Mouse (Mus musculus) stomach, embryonic 15.5 days (tissue): ENCODE measurements around the gene Prss27. TPM values are rescaled to one million over a fixed set of nuclear protein-coding genes. Genes with fewer than 3 reads are reported as not detected.

Experiments
- ATAC-seq: fragments of 200-750 bp; cut with Nextera tagmentation; 2 replicates; pipeline ENCODE4 v1.8.0; 2017; ENCODE audit warnings: low read depth, moderate number of reproducible peaks, moderate TSS enrichment; ENCODE audit not compliant: insufficient read depth, low FRiP score
- H3K27ac ChIP-seq: fragments of 300-500 bp; sonication (generic); 2 replicates; pipeline ENCODE4 v1.5.1; 2015; ENCODE audit warnings: mild to moderate bottlenecking, inconsistent platforms
- H3K27me3 ChIP-seq: fragments of 300-500 bp; sonication (generic); replicated peaks from 2 replicates; pipeline ENCODE4 v1.6.1; 2015; ENCODE audit warnings: inconsistent platforms
- H3K36me3 ChIP-seq: fragments of 300-500 bp; sonication (generic); 2 replicates; pipeline ENCODE4 v1.6.1; 2015; ENCODE audit warnings: inconsistent platforms
- H3K4me1 ChIP-seq: fragments of 300-500 bp; sonication (generic); 2 replicates; pipeline ENCODE4 v1.6.1; 2015; ENCODE audit warnings: inconsistent platforms
- H3K4me2 ChIP-seq: fragments of 300-500 bp; sonication (generic); 2 replicates; pipeline ENCODE4 v1.6.1; 2015; ENCODE audit warnings: mild to moderate bottlenecking, inconsistent platforms
- H3K4me3 ChIP-seq: fragments of 300-500 bp; sonication (generic); replicated peaks from 2 replicates; pipeline ENCODE4 v1.5.1; 2015; ENCODE audit warnings: inconsistent platforms
- H3K9ac ChIP-seq: fragments of 300-500 bp; sonication (generic); 2 replicates; pipeline ENCODE4 v1.6.1; 2015; ENCODE audit warnings: inconsistent platforms
- H3K9me3 ChIP-seq: fragments of 300-500 bp; sonication (generic); 2 replicates; pipeline ENCODE4 v1.6.1; 2016; ENCODE audit warnings: inconsistent platforms
- WGBS: fragments of 180-500 bp; shearing (Covaris S2); methylation state at CpG from one replicate; pipeline ENCODE4 v1.1.7; 2015; 5-methylcytosine and 5-hydroxymethylcytosine counted together
- polyA plus RNA-seq: library from polyadenylated mRNA; unstranded; fragments of >200 nt; fragmentation: Nextera tagmentation; extraction: Ambion mirVana; gene quantifications from 2 replicates; pipeline ENCODE4 v1.2.1, GENCODE M21; 2015

Gene Prss27
- polyA plus RNA-seq, 1 experiment from 2014 or later: 6.3 TPM

- Histone ChIP-seq H3K4me3 (no peak overlapping the region), H3K4me1 (no peaks in the 10 kb centered on the region), H3K9ac (no peak overlapping the region), H3K27me3 (no peaks in the 10 kb centered on the region), H3K4me2 (no peak overlapping the region), H3K36me3 (no peaks in the 10 kb centered on the region), H3K9me3 (no peaks in the 10 kb centered on the region), H3K27ac (no peak overlapping the region)
- ATAC-seq: no peak
- 42% methylated on average over 2 of the region's 2 CpGs for WGBS
Observed at GRCm38 (mm10) chr17:24006930-24007329, 31.0 kb upstream of the Prss27 start.

GRCm38 (mm10) chr17:24007391-24007790 lies 30.6 kb upstream of the Prss27 start:
- H3K36me3 ChIP-seq: no peaks in the 10 kb centered on the region
- no peak overlapping the region for H3K4me2 ChIP-seq
- WGBS: 78% methylated on average over 1 of the region's 1 CpGs
- no peak overlapping the region for H3K27ac ChIP-seq
- ATAC-seq: peak; percentile 70
- H3K4me3 ChIP-seq: no peak overlapping the region
- no peaks in the 10 kb centered on the region for H3K27me3 ChIP-seq
- H3K4me1 ChIP-seq: no peaks in the 10 kb centered on the region
- H3K9ac ChIP-seq: no peak overlapping the region
- no peaks in the 10 kb centered on the region for H3K9me3 ChIP-seq

GRCm38 (mm10) chr17:24008105-24008504 lies 29.8 kb upstream of the Prss27 start:
- WGBS: 65% methylated on average over 4 of the region's 4 CpGs
- H3K4me2 ChIP-seq: no peak overlapping the region

GRCm38 (mm10) chr17:24009617-24010016 lies 28.3 kb upstream of the Prss27 start:
- Histone ChIP-seq H3K9me3 (no peaks in the 10 kb centered on the region), H3K27me3 (no peaks in the 10 kb centered on the region), H3K4me2 (no peak overlapping the region), H3K9ac (no peak overlapping the region), H3K36me3 (no peaks in the 10 kb centered on the region), H3K4me3 (no peak overlapping the region), H3K4me1 (no peaks in the 10 kb centered on the region), H3K27ac (no peak overlapping the region)
- 60% methylated on average over 5 of the region's 5 CpGs for WGBS
- ATAC-seq: no peak

More at GRCm38 (mm10) chr17:24008105-24008504, 29.8 kb upstream of the Prss27 start:
- Histone ChIP-seq H3K27me3 (no peaks in the 10 kb centered on the region), H3K4me1 (no peaks in the 10 kb centered on the region), H3K4me3 (no peak overlapping the region), H3K9me3 (no peaks in the 10 kb centered on the region), H3K9ac (no peak overlapping the region), H3K27ac (no peak overlapping the region), H3K36me3 (no peaks in the 10 kb centered on the region)
- ATAC-seq: no peak

- no peak overlapping the region for H3K9ac ChIP-seq
- no peaks in the 10 kb centered on the region for H3K4me1 ChIP-seq
- H3K9me3 ChIP-seq: no peaks in the 10 kb centered on the region
- no peak for ATAC-seq
- no peak overlapping the region for H3K4me2 ChIP-seq
- no peaks in the 10 kb centered on the region for H3K36me3 ChIP-seq
- WGBS: 85% methylated on average over 2 of the region's 2 CpGs
- no peak overlapping the region for H3K27ac ChIP-seq
- H3K27me3 ChIP-seq: no peaks in the 10 kb centered on the region
- no peak overlapping the region for H3K4me3 ChIP-seq
Observed at GRCm38 (mm10) chr17:24012921-24013320, 25.0 kb upstream of the Prss27 start.

GRCm38 (mm10) chr17:24014433-24014965 lies 23.4 kb upstream of the Prss27 start:
- Histone ChIP-seq H3K27ac (no peak overlapping the region), H3K9me3 (no peaks in the 10 kb centered on the region), H3K36me3 (no peaks in the 10 kb centered on the region), H3K27me3 (no peaks in the 10 kb centered on the region), H3K9ac (no peak overlapping the region), H3K4me1 (no peaks in the 10 kb centered on the region), H3K4me3 (no peak overlapping the region), H3K4me2 (no peak overlapping the region)
- ATAC-seq: no peak
- 78% methylated on average over 5 of the region's 5 CpGs for WGBS

GRCm38 (mm10) chr17:24015727-24016126 lies 22.2 kb upstream of the Prss27 start:
- no peak overlapping the region for H3K4me3 ChIP-seq
- no peaks in the 10 kb centered on the region for H3K27me3 ChIP-seq
- no peaks in the 10 kb centered on the region for H3K9me3 ChIP-seq
- no peak overlapping the region for H3K4me2 ChIP-seq
- no peaks in the 10 kb centered on the region for H3K4me1 ChIP-seq
- no peak overlapping the region for H3K9ac ChIP-seq
- H3K36me3 ChIP-seq: no peaks in the 10 kb centered on the region
- H3K27ac ChIP-seq: no peak overlapping the region
- no peak for ATAC-seq
- WGBS: 35% methylated on average over 14 of the region's 14 CpGs

- Histone ChIP-seq H3K27ac (peak overlapping the region; percentile 92), H3K4me1 (peaks cover 14% of the 10 kb centered on the region), H3K4me2 (no peak overlapping the region), H3K27me3 (no peaks in the 10 kb centered on the region), H3K9me3 (no peaks in the 10 kb centered on the region), H3K9ac (no peak overlapping the region), H3K36me3 (no peaks in the 10 kb centered on the region), H3K4me3 (no peak overlapping the region)
- 32% methylated on average over 6 of the region's 6 CpGs for WGBS
- ATAC-seq: peak; percentile 70
Observed at GRCm38 (mm10) chr17:24020696-24021095, 17.2 kb upstream of the Prss27 start.

- Histone ChIP-seq H3K4me1 (peaks cover 14% of the 10 kb centered on the region), H3K4me3 (no peak overlapping the region), H3K4me2 (no peak overlapping the region; the same call in 1 of the 2 replicates), H3K9ac (no peak overlapping the region), H3K27me3 (no peaks in the 10 kb centered on the region), H3K27ac (peak overlapping the region; percentile 92), H3K36me3 (no peaks in the 10 kb centered on the region), H3K9me3 (no peaks in the 10 kb centered on the region)
- WGBS: 37% methylated on average over 5 of the region's 5 CpGs
- peak; percentile 63 for ATAC-seq
Observed at GRCm38 (mm10) chr17:24021375-24022199, 16.4 kb upstream of the Prss27 start.

GRCm38 (mm10) chr17:24029477-24029876 lies 8.5 kb upstream of the Prss27 start:
- ATAC-seq: no peak

GRCm38 (mm10) chr17:24030551-24030950 lies 7.4 kb upstream of the Prss27 start:
- no peaks in the 10 kb centered on the region for H3K9me3 ChIP-seq
- no peak for ATAC-seq
- no peak overlapping the region for H3K9ac ChIP-seq
- H3K36me3 ChIP-seq: no peaks in the 10 kb centered on the region
- no peaks in the 10 kb centered on the region for H3K4me1 ChIP-seq
- H3K4me2 ChIP-seq: no peak overlapping the region
- 71% methylated on average over 4 of the region's 22 CpGs for WGBS
- H3K27ac ChIP-seq: no peak overlapping the region
- no peaks in the 10 kb centered on the region for H3K27me3 ChIP-seq
- H3K4me3 ChIP-seq: no peak overlapping the region

More at GRCm38 (mm10) chr17:24029477-24029876, 8.5 kb upstream of the Prss27 start:
- WGBS: 77% methylated on average over 7 of the region's 7 CpGs
- Histone ChIP-seq H3K9me3 (no peaks in the 10 kb centered on the region), H3K9ac (no peak overlapping the region), H3K27ac (no peak overlapping the region), H3K4me2 (no peak overlapping the region), H3K4me1 (no peaks in the 10 kb centered on the region), H3K27me3 (no peaks in the 10 kb centered on the region), H3K4me3 (no peak overlapping the region), H3K36me3 (no peaks in the 10 kb centered on the region)

GRCm38 (mm10) chr17:24035087-24035486 lies 2.9 kb upstream of the Prss27 start:
- no peak overlapping the region for H3K4me3 ChIP-seq

More at GRCm38 (mm10) chr17:24035087-24035486, 2.9 kb upstream of the Prss27 start:
- Histone ChIP-seq H3K27me3 (no peaks in the 10 kb centered on the region), H3K27ac (no peak overlapping the region), H3K9ac (no peak overlapping the region), H3K4me2 (no peak overlapping the region), H3K9me3 (no peaks in the 10 kb centered on the region), H3K36me3 (no peaks in the 10 kb centered on the region), H3K4me1 (no peaks in the 10 kb centered on the region; the same call in 1 of the 2 replicates)
- no peak for ATAC-seq
- WGBS: 60% methylated on average over 7 of the region's 7 CpGs
